Mouse (Mus musculus) cerebellum, postnatal 10 days (tissue): Measurements from ENCODE around the gene Gm11492.
A peak's percentile ranks its signal among the peaks of the same experiment; 100 is the strongest.

Experiments used
- DNase-seq, 2 experiments: peaks; one replicate each; pipeline ENCODE4 v3.0.0; 2021; ENCODE audit warnings: mixed read lengths in 2 of 2

Gene Gm11492

GRCm38 (mm10) chr11:87579713-87580112, 13.3 kb downstream of the Gm11492 start:
- DNase-seq, result no peak

- peak in 1 of 2 experiments; percentile 52 for DNase-seq
These were observed 14.2 kb downstream of the Gm11492 start for GRCm38 (mm10) chr11:87580543-87581085.

- DNase-seq, result peak in 1 of 2 experiments; percentile 53
These were observed 14.9 kb downstream of the Gm11492 start for GRCm38 (mm10) chr11:87581161-87581865.

GRCm38 (mm10) chr11:87581933-87582710, 15.7 kb downstream of the Gm11492 start:
- peak in 1 of 2 experiments; percentile 60 for DNase-seq

GRCm38 (mm10) chr11:87583291-87584034, 17.0 kb downstream of the Gm11492 start:
- no peak for DNase-seq

GRCm38 (mm10) chr11:87584711-87585505, 18.5 kb downstream of the Gm11492 start:
- DNase-seq, result no peak

- DNase-seq, result no peak
These were observed 20.9 kb downstream of the Gm11492 start for GRCm38 (mm10) chr11:87587211-87587874.

GRCm38 (mm10) chr11:87589605-87590004, 23.2 kb downstream of the Gm11492 start:
- no peak for DNase-seq

GRCm38 (mm10) chr11:87590841-87591525, 24.5 kb downstream of the Gm11492 start:
- DNase-seq, result peak; percentile 55 to 72

GRCm38 (mm10) chr11:87591526-87592353, 25.3 kb downstream of the Gm11492 start, which contains the start of gene Mtmr4:
Gene Mtmr4, plus strand, starts transcription at chr11:87592162.
- DNase-seq, result peak; percentile 99 to 100

GRCm38 (mm10) chr11:87592354-87592695, 25.9 kb downstream of the Gm11492 start:
- no peak for DNase-seq

GRCm38 (mm10) chr11:87592713-87593598, 26.5 kb downstream of the Gm11492 start:
- no peak for DNase-seq

- peak; percentile 90 to 95 for DNase-seq
These were observed 28.9 kb downstream of the Gm11492 start for GRCm38 (mm10) chr11:87595327-87595841.

GRCm38 (mm10) chr11:87595976-87596375, 29.5 kb downstream of the Gm11492 start:
- peak; percentile 61 to 63 for DNase-seq

GRCm38 (mm10) chr11:87596492-87596891, 30.0 kb downstream of the Gm11492 start:
- DNase-seq, result peak; percentile 58 to 59

- DNase-seq, result peak; percentile 33 to 34
These were observed 30.6 kb downstream of the Gm11492 start for GRCm38 (mm10) chr11:87597061-87597460.

- DNase-seq, result no peak
These were observed 33.1 kb downstream of the Gm11492 start for GRCm38 (mm10) chr11:87599395-87600089.

- DNase-seq, result no peak
These were observed 33.9 kb downstream of the Gm11492 start for GRCm38 (mm10) chr11:87600322-87600853.
